Mouse (Mus musculus) kidney, embryonic 16.5 days (tissue): ENCODE measurements at regions not wholly inside any gene's neighbourhood (a gene's known extent, or its start where the extent isn't known, plus 50 kb on each side); places are given as distances from the start of the nearest gene placed in this dataset.
A peak's percentile ranks its signal among the peaks of the same experiment; 100 is the strongest.

ENCODE experiments used
- ATAC-seq: fragments of 200-750 bp; cut with Nextera tagmentation; 2 replicates; pipeline ENCODE4 v1.8.0; 2017; ENCODE audit warnings: moderate TSS enrichment; ENCODE audit not compliant: low FRiP score, low TSS enrichment
- H3K27ac ChIP-seq: fragments of 300-500 bp; sonication (generic); 2 replicates; pipeline ENCODE4 v1.5.1; 2014; ENCODE audit warnings: low read length
- H3K27me3 ChIP-seq: fragments of 300-500 bp; sonication (generic); 2 replicates; pipeline ENCODE4 v1.6.1; 2014; ENCODE audit warnings: low read length, control low read depth, mixed read lengths; ENCODE audit not compliant: insufficient read depth
- H3K36me3 ChIP-seq: fragments of 300-500 bp; sonication (generic); 2 replicates; pipeline ENCODE4 v1.6.1; 2014; ENCODE audit warnings: low read length, control low read depth, mixed read lengths; ENCODE audit not compliant: insufficient read depth
- H3K4me1 ChIP-seq: fragments of 300-500 bp; sonication (generic); 2 replicates; pipeline ENCODE4 v1.6.1; 2014; ENCODE audit warnings: low read length, control low read depth, mixed read lengths; ENCODE audit not compliant: insufficient read depth
- H3K4me2 ChIP-seq: fragments of 300-500 bp; sonication (generic); replicated peaks from 2 replicates; pipeline ENCODE4 v1.6.1; 2014; ENCODE audit warnings: low read depth, low read length
- H3K4me3 ChIP-seq: fragments of 300-500 bp; sonication (generic); 2 replicates; pipeline ENCODE4 v1.5.1; 2014; ENCODE audit warnings: mild to moderate bottlenecking, low read length
- H3K9ac ChIP-seq: fragments of 300-500 bp; sonication (generic); replicated peaks from 2 replicates; pipeline ENCODE4 v1.6.1; 2014; ENCODE audit warnings: low read length
- H3K9me3 ChIP-seq: fragments of 300-500 bp; sonication (generic); 2 replicates; pipeline ENCODE4 v1.6.1; 2016; ENCODE audit warnings: low read length, control low read depth
- WGBS: fragments of 180-500 bp; shearing (Covaris S2); extraction: QIAGEN DNeasy Blood & Tissue Kit; methylation state at CpG from one replicate; pipeline ENCODE4 v1.1.7; 2014; 5-methylcytosine and 5-hydroxymethylcytosine counted together

- Histone ChIP-seq H3K27me3 (no peaks in the 10 kb centered on the region), H3K27ac (no peak overlapping the region), H3K36me3 (no peaks in the 10 kb centered on the region), H3K4me1 (0 out of 2 replicates have a peak, but pooled peaks cover 3% of the 10 kb centered on the region), H3K9me3 (no peaks in the 10 kb centered on the region), H3K9ac (no peak overlapping the region), H3K4me3 (no peak overlapping the region), H3K4me2 (no peak overlapping the region)
- WGBS, result 86% methylated on average over 5 of the region's 5 CpGs
- ATAC-seq, result no peak
These were observed 99.1 kb upstream of the Mrps22 start for GRCm38 (mm10) chr9:98700571-98700970.

- no peaks in the 10 kb centered on the region for H3K36me3 ChIP-seq
- no peak for ATAC-seq
- no peak overlapping the region for H3K27ac ChIP-seq
- no peak overlapping the region for H3K9ac ChIP-seq
- H3K4me1 ChIP-seq, result no peaks in the 10 kb centered on the region
- H3K4me3 ChIP-seq, result no peak overlapping the region
- no peaks in the 10 kb centered on the region for H3K9me3 ChIP-seq
- no peaks in the 10 kb centered on the region for H3K27me3 ChIP-seq
- no peak overlapping the region for H3K4me2 ChIP-seq
- 42% methylated on average over 7 of the region's 7 CpGs for WGBS
These were observed 95.7 kb upstream of the Mrps22 start for GRCm38 (mm10) chr9:98697155-98697554.

- H3K36me3 ChIP-seq, result no peaks in the 10 kb centered on the region
- WGBS, result 54% methylated on average over 10 of the region's 10 CpGs
- no peaks in the 10 kb centered on the region for H3K4me1 ChIP-seq
- H3K27me3 ChIP-seq, result no peaks in the 10 kb centered on the region
- no peaks in the 10 kb centered on the region for H3K9me3 ChIP-seq
- H3K4me3 ChIP-seq, result no peak overlapping the region
- no peak for ATAC-seq
- no peak overlapping the region for H3K4me2 ChIP-seq
- H3K9ac ChIP-seq, result no peak overlapping the region
- H3K27ac ChIP-seq, result no peak overlapping the region
These were observed 93.6 kb upstream of the Mrps22 start for GRCm38 (mm10) chr9:98695035-98695434.

GRCm38 (mm10) chr9:98690839-98691516 is 89.5 kb upstream of the Mrps22 start:
- Histone ChIP-seq H3K4me2 (0 out of 2 replicates have a peak overlapping the region, but pooled peaks have one; percentile 2), H3K9me3 (no peaks in the 10 kb centered on the region), H3K4me3 (no peak overlapping the region), H3K36me3 (no peaks in the 10 kb centered on the region), H3K9ac (no peak overlapping the region), H3K27ac (no peak overlapping the region), H3K4me1 (no peaks in the 10 kb centered on the region), H3K27me3 (no peaks in the 10 kb centered on the region)
- WGBS, result 61% methylated on average over 14 of the region's 14 CpGs
- ATAC-seq, result peak; percentile 42; the same call in 1 of the 2 replicates

- Histone ChIP-seq H3K4me3 (no peak overlapping the region), H3K27me3 (no peaks in the 10 kb centered on the region), H3K4me1 (no peaks in the 10 kb centered on the region), H3K36me3 (no peaks in the 10 kb centered on the region), H3K4me2 (no peak overlapping the region), H3K9me3 (no peaks in the 10 kb centered on the region), H3K9ac (no peak overlapping the region), H3K27ac (no peak overlapping the region)
- WGBS, result 72% methylated on average over 7 of the region's 7 CpGs
- ATAC-seq, result no peak
These were observed 84.1 kb upstream of the Mrps22 start for GRCm38 (mm10) chr9:98685548-98685947.

GRCm38 (mm10) chr9:98684336-98684735 is 82.9 kb upstream of the Mrps22 start:
- no peak for ATAC-seq
- 85% methylated on average over 6 of the region's 6 CpGs for WGBS
- H3K27me3 ChIP-seq, result no peaks in the 10 kb centered on the region
- H3K4me3 ChIP-seq, result no peak overlapping the region
- no peak overlapping the region for H3K27ac ChIP-seq
- no peak overlapping the region for H3K9ac ChIP-seq
- H3K9me3 ChIP-seq, result no peaks in the 10 kb centered on the region
- no peaks in the 10 kb centered on the region for H3K36me3 ChIP-seq
- H3K4me2 ChIP-seq, result no peak overlapping the region
- H3K4me1 ChIP-seq, result no peaks in the 10 kb centered on the region

GRCm38 (mm10) chr9:98675612-98676011 is 74.2 kb upstream of the Mrps22 start:
- H3K4me2 ChIP-seq, result no peak overlapping the region
- H3K9me3 ChIP-seq, result no peaks in the 10 kb centered on the region
- WGBS, result 74% methylated on average over 7 of the region's 7 CpGs
- H3K9ac ChIP-seq, result no peak overlapping the region
- H3K27me3 ChIP-seq, result no peaks in the 10 kb centered on the region
- H3K4me1 ChIP-seq, result no peaks in the 10 kb centered on the region
- H3K36me3 ChIP-seq, result no peaks in the 10 kb centered on the region
- no peak overlapping the region for H3K27ac ChIP-seq
- ATAC-seq, result no peak
- no peak overlapping the region for H3K4me3 ChIP-seq

- H3K9ac ChIP-seq, result no peak overlapping the region
- no peaks in the 10 kb centered on the region for H3K36me3 ChIP-seq
- WGBS, result 83% methylated on average over 13 of the region's 13 CpGs
- H3K9me3 ChIP-seq, result no peaks in the 10 kb centered on the region
- H3K4me2 ChIP-seq, result no peak overlapping the region
- no peak overlapping the region for H3K27ac ChIP-seq
- H3K4me1 ChIP-seq, result no peaks in the 10 kb centered on the region
- no peak overlapping the region for H3K4me3 ChIP-seq
- ATAC-seq, result no peak
- no peaks in the 10 kb centered on the region for H3K27me3 ChIP-seq
These were observed 72.1 kb upstream of the Mrps22 start for GRCm38 (mm10) chr9:98673461-98674114.

- Histone ChIP-seq H3K4me1 (no peaks in the 10 kb centered on the region), H3K4me2 (no peak overlapping the region), H3K4me3 (no peak overlapping the region), H3K9ac (no peak overlapping the region), H3K27me3 (no peaks in the 10 kb centered on the region), H3K9me3 (no peaks in the 10 kb centered on the region), H3K27ac (no peak overlapping the region), H3K36me3 (no peaks in the 10 kb centered on the region)
- no peak for ATAC-seq
- WGBS, result 61% methylated on average over 8 of the region's 9 CpGs
These were observed 70.9 kb upstream of the Mrps22 start for GRCm38 (mm10) chr9:98672361-98672760.
